Mouse (Mus musculus) embryonic facial prominence, embryonic 12.5 days (tissue): ENCODE measurements around the gene Vmn1r45. TPM values are rescaled to one million over a fixed set of nuclear protein-coding genes. Genes with fewer than 3 reads are reported as not detected.
"Not testable (repeated sequence)": the region's sequence is repeated elsewhere in the genome, so short reads cannot be mapped to it uniquely, and the experiment has no call there.

Source experiments
- ATAC-seq: fragments of 200-750 bp; cut with Nextera tagmentation; 2 replicates; pipeline ENCODE4 v1.8.0; 2017; ENCODE audit not compliant: insufficient number of reproducible peaks, insufficient read depth, low FRiP score, low TSS enrichment
- H3K27ac ChIP-seq: fragments of 300-500 bp; sonication (generic); 2 replicates; pipeline ENCODE4 v1.5.1; 2016; ENCODE audit warnings: mild to moderate bottlenecking
- H3K27me3 ChIP-seq: fragments of 300-500 bp; sonication (generic); 2 replicates; pipeline ENCODE4 v1.6.1; 2016; ENCODE audit warnings: mild to moderate bottlenecking, moderate library complexity
- H3K36me3 ChIP-seq: fragments of 300-500 bp; sonication (generic); 2 replicates; pipeline ENCODE4 v1.6.1; 2016; ENCODE audit warnings: mild to moderate bottlenecking
- H3K4me1 ChIP-seq: fragments of 300-500 bp; sonication (generic); 2 replicates; pipeline ENCODE4 v1.6.1; 2016
- H3K4me2 ChIP-seq: fragments of 300-500 bp; sonication (generic); replicated peaks from 2 replicates; pipeline ENCODE4 v1.6.1; 2016; ENCODE audit warnings: mild to moderate bottlenecking, moderate library complexity
- H3K4me3 ChIP-seq: fragments of 300-500 bp; sonication (generic); 2 replicates; pipeline ENCODE4 v1.5.1; 2016; ENCODE audit warnings: mild to moderate bottlenecking
- H3K9ac ChIP-seq: fragments of 300-500 bp; sonication (generic); 2 replicates; pipeline ENCODE4 v1.6.1; 2016; ENCODE audit warnings: mild to moderate bottlenecking, moderate library complexity
- H3K9me3 ChIP-seq: fragments of 300-500 bp; sonication (generic); 2 replicates; pipeline ENCODE4 v1.6.1; 2016; ENCODE audit warnings: mild to moderate bottlenecking, moderate library complexity
- WGBS: fragments of 180-500 bp; shearing (Covaris S2); methylation state at CpG from one replicate; pipeline ENCODE4 v1.1.7; 2016; 5-methylcytosine and 5-hydroxymethylcytosine counted together
- polyA plus RNA-seq: library from polyadenylated mRNA; unstranded; fragments of >200 nt; fragmentation: Nextera tagmentation; extraction: Ambion mirVana; gene quantifications from 2 replicates; pipeline ENCODE4 v1.2.1, GENCODE M21; 2016

Gene Vmn1r45
- polyA plus RNA-seq: not detected in 2 replicates

GRCm38 (mm10) chr6:89940498-89940897 lies at the start of gene Vmn1r45:
TSS of gene Vmn1r45 (minus strand) at chr6:89940598.
- not testable (repeated sequence) for H3K4me2 ChIP-seq, H3K27me3 ChIP-seq, H3K4me1 ChIP-seq, ATAC-seq, H3K4me3 ChIP-seq, H3K36me3 ChIP-seq, H3K27ac ChIP-seq, H3K9me3 ChIP-seq, H3K9ac ChIP-seq
- WGBS: 89% methylated on average over 2 of the region's 2 CpGs

GRCm38 (mm10) chr6:89985989-89986388 lies 45.6 kb upstream of the Vmn1r45 start:
- Histone ChIP-seq H3K9ac (no peak overlapping the region), H3K4me3 (no peak overlapping the region), H3K36me3 (no peaks in the 10 kb centered on the region), H3K9me3 (0 out of 2 replicates have a peak, but pooled peaks cover 4% of the 10 kb centered on the region), H3K27me3 (no peaks in the 10 kb centered on the region), H3K4me1 (no peaks in the 10 kb centered on the region), H3K4me2 (no peak overlapping the region), H3K27ac (no peak overlapping the region)
- WGBS: 16% methylated on average over 1 of the region's 1 CpGs
- no peak for ATAC-seq

- no peaks in the 10 kb centered on the region for H3K9me3 ChIP-seq
- no peaks in the 10 kb centered on the region for H3K27me3 ChIP-seq
- ATAC-seq: no peak
- WGBS: 63% methylated on average over 2 of the region's 2 CpGs
- no peak within 1 kb of the TSS for H3K4me3 ChIP-seq
- H3K4me2 ChIP-seq: no peak within 1 kb of the TSS
- no peaks in the 10 kb centered on the region for H3K4me1 ChIP-seq
- H3K27ac ChIP-seq: no peak within 1 kb of the TSS
- H3K36me3 ChIP-seq: no peaks in the 10 kb centered on the region
- H3K9ac ChIP-seq: no peak within 1 kb of the TSS
Observed at GRCm38 (mm10) chr6:89969013-89969412, 28.6 kb upstream of the Vmn1r45 start, which contains the start of gene Vmn1r46. TSS of gene Vmn1r46 (plus strand) at chr6:89969313.

GRCm38 (mm10) chr6:89966341-89966740 lies 25.9 kb upstream of the Vmn1r45 start:
- Histone ChIP-seq H3K27ac (no peak overlapping the region), H3K4me1 (no peaks in the 10 kb centered on the region), H3K27me3 (no peaks in the 10 kb centered on the region), H3K36me3 (no peaks in the 10 kb centered on the region), H3K4me3 (no peak overlapping the region), H3K4me2 (no peak overlapping the region), H3K9me3 (no peaks in the 10 kb centered on the region), H3K9ac (no peak overlapping the region)
- no peak for ATAC-seq

- Histone ChIP-seq H3K27me3 (no peaks in the 10 kb centered on the region), H3K9ac (no peak overlapping the region), H3K4me1 (no peaks in the 10 kb centered on the region), H3K4me3 (no peak overlapping the region), H3K4me2 (no peak overlapping the region), H3K27ac (no peak overlapping the region), H3K36me3 (no peaks in the 10 kb centered on the region), H3K9me3 (no peaks in the 10 kb centered on the region)
- no peak for ATAC-seq
- 71% methylated on average over 2 of the region's 2 CpGs for WGBS
Observed at GRCm38 (mm10) chr6:89953556-89953955, 13.2 kb upstream of the Vmn1r45 start.

GRCm38 (mm10) chr6:89940926-89941325 lies 528 bp upstream of the Vmn1r45 start:
- no peaks in the 10 kb centered on the region for H3K9me3 ChIP-seq
- no peak overlapping the region for H3K9ac ChIP-seq
- no peaks in the 10 kb centered on the region for H3K4me1 ChIP-seq
- no peak overlapping the region for H3K4me3 ChIP-seq
- no peak overlapping the region for H3K27ac ChIP-seq
- no peaks in the 10 kb centered on the region for H3K27me3 ChIP-seq
- no peak overlapping the region for H3K4me2 ChIP-seq
- ATAC-seq: no peak
- H3K36me3 ChIP-seq: no peaks in the 10 kb centered on the region
- WGBS: 80% methylated on average over 2 of the region's 2 CpGs

- no peak overlapping the region for H3K27ac ChIP-seq
- H3K9me3 ChIP-seq: no peaks in the 10 kb centered on the region; the same call in 1 of the 2 replicates
- no peak overlapping the region for H3K4me3 ChIP-seq
- H3K36me3 ChIP-seq: no peaks in the 10 kb centered on the region
- no peaks in the 10 kb centered on the region for H3K27me3 ChIP-seq
- H3K9ac ChIP-seq: no peak overlapping the region
- H3K4me1 ChIP-seq: no peaks in the 10 kb centered on the region
- 45% methylated on average over 2 of the region's 2 CpGs for WGBS
- no peak for ATAC-seq
- no peak overlapping the region for H3K4me2 ChIP-seq
Observed at GRCm38 (mm10) chr6:89883812-89884211, 56.6 kb downstream of the Vmn1r45 start.

GRCm38 (mm10) chr6:89883360-89883759 lies 57.0 kb downstream of the Vmn1r45 start, which contains the start of gene Vmn1r44:
TSS of gene Vmn1r44 (plus strand) at chr6:89883660.
- no peak within 1 kb of the TSS for H3K4me3 ChIP-seq
- no peaks in the 10 kb centered on the region for H3K36me3 ChIP-seq
- no peak within 1 kb of the TSS for H3K9ac ChIP-seq
- no peaks in the 10 kb centered on the region; the same call in 1 of the 2 replicates for H3K9me3 ChIP-seq
- H3K27ac ChIP-seq: no peak within 1 kb of the TSS
- H3K27me3 ChIP-seq: no peaks in the 10 kb centered on the region
- H3K4me2 ChIP-seq: no peak within 1 kb of the TSS
- ATAC-seq: no peak
- H3K4me1 ChIP-seq: no peaks in the 10 kb centered on the region
- WGBS: 88% methylated on average over 1 of the region's 1 CpGs

Other genes with a start within 250 kb of the Vmn1r45 start
- gene Vmn1r40, start 233.1 kb downstream of the Vmn1r45 start, polyA plus RNA-seq: not detected in 2 replicates
- gene Vmn1r41, start 199.8 kb downstream of the Vmn1r45 start, polyA plus RNA-seq: not detected in 2 replicates
- not detected in 2 replicates for gene Vmn1r42, start 64.2 kb downstream of the Vmn1r45 start, polyA plus RNA-seq
- gene Vmn1r43, start 64.2 kb downstream of the Vmn1r45 start, polyA plus RNA-seq: not detected in 2 replicates
- not detected in 2 replicates for gene Vmn1r44, start 56.9 kb downstream of the Vmn1r45 start, polyA plus RNA-seq
- gene Vmn1r46, start 28.7 kb upstream of the Vmn1r45 start, polyA plus RNA-seq: not detected in 2 replicates
- not detected in 2 replicates for gene Vmn1r47, start 75.5 kb upstream of the Vmn1r45 start, polyA plus RNA-seq
- not detected in 2 replicates for gene Vmn1r48, start 96.2 kb upstream of the Vmn1r45 start, polyA plus RNA-seq
- gene Vmn1r49, start 137.9 kb upstream of the Vmn1r45 start, polyA plus RNA-seq: not detected in 2 replicates
- gene Vmn1r50, start 160.8 kb upstream of the Vmn1r45 start, polyA plus RNA-seq: not detected in 2 replicates
- gene Vmn1r51, start 182.0 kb upstream of the Vmn1r45 start, polyA plus RNA-seq: not detected in 2 replicates
- not detected in 2 replicates for gene Vmn1r52, start 234.2 kb upstream of the Vmn1r45 start, polyA plus RNA-seq